Comparison of ENCODE assay signal across 30 mouse cellular contexts in the genomic region with DNA sequence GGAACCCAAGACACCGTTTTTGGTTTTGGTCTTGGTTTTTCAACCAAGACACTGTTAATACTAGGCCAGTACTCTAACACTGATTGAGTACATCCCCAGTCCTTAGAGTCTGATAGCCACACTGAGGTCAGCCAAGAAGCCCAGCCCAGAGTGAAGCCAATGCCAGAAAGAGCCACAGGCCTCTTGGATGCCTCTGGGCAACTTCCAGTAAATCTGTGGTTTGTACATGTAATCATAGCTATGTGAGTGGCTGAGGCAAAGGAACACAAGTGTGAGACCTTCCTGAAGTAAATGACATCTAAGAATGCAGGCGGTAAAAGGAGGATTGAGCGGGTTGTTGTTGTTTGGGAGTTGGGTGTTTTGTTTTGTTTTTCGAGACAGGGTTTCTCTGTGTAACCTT. TPM values are rescaled to one million over a fixed set of nuclear protein-coding genes. Genes with fewer than 3 reads are reported as not detected.
DNase-seq lines count a peak whose midpoint lies in the region; ATAC-seq and TF ChIP-seq lines count a peak whose summit lies in the region.
"Had no signal": no experiment of that assay in that cellular context is flagged by ENCODE, and none has a peak within 500 bp of the region (broad histone marks: within the 10 kb centered on the region; RNA-seq: fewer than 3 reads in every experiment).

No protein-coding gene starts in this region.

- DNase-seq in heart, adult 11 months, result peak; percentile 85
- no peak for DNase-seq in heart, adult 9 months (ENCODE audit: low spot score in 2 of 2)
- DNase-seq in 3134 (ENCODE audit: extremely low read depth, insufficient read length, low spot score), result peak; percentile 42
- DNase-seq in Muller cell, postnatal 12 days (ENCODE audit: inconsistent ontology term), result peak; percentile 54
- no peak for DNase-seq in adrenal gland, adult 18-20 months (ENCODE audit: low spot score in 2 of 2)
- DNase-seq in midbrain, postnatal 0 days (ENCODE audit: low spot score), result no peak
- DNase-seq: adrenal gland, postnatal 10 days; adrenal gland, postnatal 36 days; cerebellum, adult 2 months; cerebellum, adult 9-11 months; cerebellum, postnatal 25 days; gastrocnemius, postnatal 25 days; heart, adult 2 months had no signal

- no peaks in the 10 kb centered on the region for H3K9me3 ChIP-seq in midbrain, postnatal 0 days (ENCODE audit: low read length)
- H3K9me3 ChIP-seq: embryonic facial prominence, embryonic 13.5 days; forebrain, embryonic 12.5 days; forebrain, embryonic 15.5 days; hindbrain, embryonic 12.5 days; hindbrain, embryonic 15.5 days had no signal

- H3K36me3 ChIP-seq in midbrain, postnatal 0 days (ENCODE audit: insufficient read depth, low read length), result no peaks in the 10 kb centered on the region; the same call in 1 of the 2 replicates

- no peak for TF ChIP-seq CTCF in embryonic fibroblast, embryonic 13.5 days (IDR thresholded peaks at IDR 0.05; ENCODE audit: borderline replicate concordance, insufficient read depth, low read length)
- no peak for TF ChIP-seq CTCF in midbrain, postnatal 0 days (IDR thresholded peaks at IDR 0.05)

- WGBS in midbrain, postnatal 0 days, result 91% methylated on average over 4 of the region's 4 CpGs

- H3K27me3 ChIP-seq in midbrain, postnatal 0 days (ENCODE audit: insufficient read depth, low read length), result no peaks in the 10 kb centered on the region
- H3K27me3 ChIP-seq: embryonic facial prominence, embryonic 13.5 days; forebrain, embryonic 12.5 days; forebrain, embryonic 15.5 days; hindbrain, embryonic 12.5 days; hindbrain, embryonic 15.5 days had no signal

- no peak for ATAC-seq in midbrain, postnatal 0 days (ENCODE audit: low FRiP score)
- ATAC-seq: forebrain, embryonic 15.5 days; intestine, postnatal 0 days had no signal

- no peak overlapping the region for H3K4me2 ChIP-seq in midbrain, postnatal 0 days (ENCODE audit: low read depth, low read length, poor library complexity, severe bottlenecking)
- H3K4me2 ChIP-seq: embryonic facial prominence, embryonic 13.5 days; forebrain, embryonic 12.5 days; forebrain, embryonic 15.5 days; heart, embryonic 11.5 days; hindbrain, embryonic 12.5 days; hindbrain, embryonic 15.5 days had no signal

- H3K4me1 ChIP-seq in embryonic fibroblast, embryonic 13.5 days (ENCODE audit: control insufficient read depth, insufficient read depth, low read length), result no peaks in the 10 kb centered on the region; the same call in 1 of the 2 replicates
- H3K4me1 ChIP-seq in midbrain, postnatal 0 days (ENCODE audit: insufficient read depth, low read length), result no peaks in the 10 kb centered on the region
- H3K4me1 ChIP-seq: embryonic facial prominence, embryonic 13.5 days; forebrain, embryonic 12.5 days; forebrain, embryonic 15.5 days; hindbrain, embryonic 12.5 days; hindbrain, embryonic 15.5 days had no signal

- TF ChIP-seq POLR2A in embryonic fibroblast, embryonic 13.5 days (IDR thresholded peaks at IDR 0.05; ENCODE audit: low read depth, low read length), result no peak

- no peak overlapping the region for H3K9ac ChIP-seq in midbrain, postnatal 0 days (replicated peaks; ENCODE audit: low read length, poor library complexity, severe bottlenecking)
- H3K9ac ChIP-seq: embryonic facial prominence, embryonic 13.5 days; forebrain, embryonic 12.5 days; forebrain, embryonic 15.5 days; hindbrain, embryonic 12.5 days; hindbrain, embryonic 15.5 days had no signal

- peak overlapping the region; percentile 88 for H3K27ac ChIP-seq in embryonic fibroblast, embryonic 13.5 days (ENCODE audit: insufficient read depth, low read length)
- no peak overlapping the region for H3K27ac ChIP-seq in midbrain, postnatal 0 days (ENCODE audit: low read depth, low read length)
- H3K27ac ChIP-seq: embryonic facial prominence, embryonic 13.5 days; forebrain, embryonic 12.5 days; forebrain, embryonic 15.5 days; heart, adult 2 months; hindbrain, embryonic 12.5 days; hindbrain, embryonic 15.5 days had no signal

- H3K4me3 ChIP-seq in embryonic fibroblast, embryonic 13.5 days (ENCODE audit: insufficient read depth, low read length), result no peak overlapping the region
- H3K4me3 ChIP-seq in midbrain, postnatal 0 days (ENCODE audit: low read depth, low read length), result no peak overlapping the region
- H3K4me3 ChIP-seq: embryonic facial prominence, embryonic 13.5 days; forebrain, embryonic 12.5 days; forebrain, embryonic 15.5 days; heart, adult 2 months; hindbrain, embryonic 12.5 days; hindbrain, embryonic 15.5 days had no signal

RNA-seq across cellular contexts. Expression of a gene that starts 31.1 kb away (rescaled TPM):
- 1,955 and 2,266 TPM in 2 replicates for polyA plus RNA-seq in embryonic fibroblast, embryonic 13.5 days (2011; ENCODE audit: insufficient read length, low read depth, missing spikeins)
- 100 to 1,000 TPM; 113 to 170 TPM for total RNA-seq in adrenal gland, adult 18-20 months (2021)
- 219 and 282 TPM in 2 replicates for total RNA-seq in midbrain, postnatal 0 days (2014; rRNA removed)
- polyA plus RNA-seq in midbrain, postnatal 0 days (2015; fragmentation: Nextera tagmentation; extraction: Ambion mirVana), result 52.8 and 54.8 TPM in 2 replicates

RNA-seq across cellular contexts. Expression of a gene that starts 36.0 kb away (rescaled TPM):
- 195 and 206 TPM in 2 replicates for polyA plus RNA-seq in embryonic fibroblast, embryonic 13.5 days (2011; ENCODE audit: insufficient read length, low read depth, missing spikeins)
- total RNA-seq in adrenal gland, adult 18-20 months (2021), result 100 to 1,000 TPM in 1 of 2 experiments, 10 to 100 TPM in 1; 93.6 to 165 TPM
- 58.0 and 70.0 TPM in 2 replicates for total RNA-seq in midbrain, postnatal 0 days (2014; rRNA removed)
- polyA plus RNA-seq in midbrain, postnatal 0 days (2015; fragmentation: Nextera tagmentation; extraction: Ambion mirVana), result 16.3 and 18.2 TPM in 2 replicates

RNA-seq across cellular contexts. Expression of a gene that starts 41.4 kb away (rescaled TPM):
- not detected in 2 replicates for polyA plus RNA-seq in embryonic fibroblast, embryonic 13.5 days (2011; ENCODE audit: insufficient read length, low read depth, missing spikeins)
- total RNA-seq in adrenal gland, adult 18-20 months (2021), result not detected
- not detected in 2 replicates for total RNA-seq in midbrain, postnatal 0 days (2014; rRNA removed)
- polyA plus RNA-seq in midbrain, postnatal 0 days (2015; fragmentation: Nextera tagmentation; extraction: Ambion mirVana), result 0.06 TPM in 1 of 2 replicates, not detected in the other
- total RNA-seq: adrenal gland, postnatal 10 days; adrenal gland, postnatal 36 days; common myeloid progenitor, adult 5-6 weeks; gastrocnemius, adult 8-10 months; gastrocnemius, postnatal 25 days; heart, adult 2 months; heart, postnatal 25 days had no signal
- polyA plus RNA-seq: cerebellum, adult 2 months; embryonic facial prominence, embryonic 13.5 days; forebrain, embryonic 15.5 days; gonadal fat pad, adult 2 months; heart, adult 2 months; heart, embryonic 11.5 days; heart, postnatal 0 days; intestine, postnatal 0 days had no signal

RNA-seq across cellular contexts. Expression of a gene that starts 50.9 kb away (rescaled TPM):
- polyA plus RNA-seq in embryonic fibroblast, embryonic 13.5 days (2011; ENCODE audit: insufficient read length, low read depth, missing spikeins), result not detected in 2 replicates
- total RNA-seq in adrenal gland, adult 18-20 months (2021), result not detected
- not detected in 2 replicates for total RNA-seq in midbrain, postnatal 0 days (2014; rRNA removed)
- polyA plus RNA-seq in midbrain, postnatal 0 days (2015; fragmentation: Nextera tagmentation; extraction: Ambion mirVana), result not detected in 2 replicates
- total RNA-seq: adrenal gland, postnatal 10 days; adrenal gland, postnatal 36 days; common myeloid progenitor, adult 5-6 weeks; ES-E14; gastrocnemius, adult 8-10 months; gastrocnemius, postnatal 25 days; heart, adult 2 months; heart, postnatal 25 days; hematopoietic stem cell, adult 5-6 weeks had no signal
- polyA plus RNA-seq: cerebellum, adult 2 months; embryonic facial prominence, embryonic 13.5 days; forebrain, embryonic 12.5 days; forebrain, embryonic 15.5 days; gonadal fat pad, adult 2 months; heart, adult 2 months; heart, embryonic 11.5 days; heart, embryonic 14.5 days; heart, postnatal 0 days; hindbrain, embryonic 12.5 days; hindbrain, embryonic 15.5 days; intestine, embryonic 14.5 days; intestine, postnatal 0 days had no signal

RNA-seq across cellular contexts. Expression of a gene that starts 52.1 kb away (rescaled TPM):
- polyA plus RNA-seq in embryonic fibroblast, embryonic 13.5 days (2011; ENCODE audit: insufficient read length, low read depth, missing spikeins), result 311 and 352 TPM in 2 replicates
- total RNA-seq in adrenal gland, adult 18-20 months (2021), result 100 to 1,000 TPM; 395 to 419 TPM
- total RNA-seq in midbrain, postnatal 0 days (2014; rRNA removed), result 2,035 and 2,080 TPM in 2 replicates
- 390 and 408 TPM in 2 replicates for polyA plus RNA-seq in midbrain, postnatal 0 days (2015; fragmentation: Nextera tagmentation; extraction: Ambion mirVana)

Comparison
In these comparisons a context has a peak if more than half of its experiments do, and no peak if none do; other contexts are left out.
1. DNase-seq: peak in heart, adult 11 months (single experiment), 3134 (single experiment) and Muller cell, postnatal 12 days (single experiment); none in heart, adult 9 months (0 of 2), adrenal gland, adult 18-20 months (0 of 2) and midbrain, postnatal 0 days (single experiment).